Mouse (Mus musculus): ENCODE results near the gene Wnt9a. TPM values are rescaled to one million over a fixed set of nuclear protein-coding genes. Genes with fewer than 3 reads are reported as not detected.
A peak's percentile ranks its signal among the peaks of the same experiment; 100 is the strongest.

Gene Wnt9a
- polyA plus RNA-seq, 1 experiment from 2014 or later = 0.85 TPM

GRCm38 (mm10) chr11:59337955-59338735 lies 31.4 kb downstream of the Wnt9a start:
- no peak for ATAC-seq (ENCODE audit: low FRiP score, low TSS enrichment)
- H3K27me3 ChIP-seq (ENCODE audit: control insufficient read depth, insufficient read depth, low read length) = no peaks in the 10 kb centered on the region
- H3K27ac ChIP-seq (ENCODE audit: low read depth, low read length) = no peak overlapping the region
- 59% methylated on average over 13 of the region's 13 CpGs for WGBS
- H3K4me1 ChIP-seq (ENCODE audit: control insufficient read depth, insufficient read depth, low read length) = peaks cover 8% of the 10 kb centered on the region
- H3K4me3 ChIP-seq (ENCODE audit: low read length) = no peak overlapping the region
- H3K9ac ChIP-seq (ENCODE audit: low read depth, low read length) = no peak overlapping the region
- no peaks in the 10 kb centered on the region for H3K9me3 ChIP-seq (ENCODE audit: control insufficient read depth, low read length)
- H3K4me2 ChIP-seq (replicated peaks; ENCODE audit: low read depth, low read length) = no peak overlapping the region
- H3K36me3 ChIP-seq (ENCODE audit: control insufficient read depth, insufficient read depth, low read length) = no peaks in the 10 kb centered on the region

DNA sequence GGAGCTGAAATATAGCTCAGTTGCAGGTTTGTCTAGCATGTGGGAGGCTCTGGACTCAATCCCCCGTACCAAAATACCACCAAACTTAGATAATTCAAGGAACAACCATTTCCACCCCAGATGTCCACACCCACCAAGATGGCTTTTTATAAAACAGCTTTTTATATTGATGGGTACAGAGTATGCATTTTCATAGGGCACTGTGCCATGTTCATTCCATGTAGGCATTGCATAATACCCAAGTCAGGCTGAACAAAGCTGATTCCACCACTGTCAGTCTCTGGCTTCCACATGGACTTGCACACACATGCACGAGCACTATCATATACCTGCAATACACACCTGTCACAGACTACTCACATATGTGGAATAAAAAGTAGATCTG lies 32.0 kb downstream of the Wnt9a start:
- WGBS = 88% methylated on average over 2 of the region's 2 CpGs
- Histone ChIP-seq H3K36me3 (ENCODE audit: control insufficient read depth, insufficient read depth, low read length) (no peaks in the 10 kb centered on the region), H3K27ac (ENCODE audit: low read depth, low read length) (no peak overlapping the region), H3K4me1 (ENCODE audit: control insufficient read depth, insufficient read depth, low read length) (peaks cover 7% of the 10 kb centered on the region; the same call in 1 of the 2 replicates), H3K4me2 (replicated peaks; ENCODE audit: low read depth, low read length) (no peak overlapping the region), H3K4me3 (ENCODE audit: low read length) (no peak overlapping the region), H3K27me3 (ENCODE audit: control insufficient read depth, insufficient read depth, low read length) (no peaks in the 10 kb centered on the region), H3K9me3 (ENCODE audit: control insufficient read depth, low read length) (no peaks in the 10 kb centered on the region), H3K9ac (ENCODE audit: low read depth, low read length) (no peak overlapping the region)
- no peak for ATAC-seq (ENCODE audit: low FRiP score, low TSS enrichment)

GRCm38 (mm10) chr11:59342956-59343355 lies 36.2 kb downstream of the Wnt9a start:
- Histone ChIP-seq H3K4me2 (replicated peaks; ENCODE audit: low read depth, low read length) (no peak overlapping the region), H3K9me3 (ENCODE audit: control insufficient read depth, low read length) (0 out of 2 replicates have a peak, but pooled peaks cover 3% of the 10 kb centered on the region), H3K27me3 (ENCODE audit: control insufficient read depth, insufficient read depth, low read length) (no peaks in the 10 kb centered on the region), H3K36me3 (ENCODE audit: control insufficient read depth, insufficient read depth, low read length) (no peaks in the 10 kb centered on the region), H3K27ac (ENCODE audit: low read depth, low read length) (no peak overlapping the region), H3K4me3 (ENCODE audit: low read length) (no peak overlapping the region), H3K4me1 (ENCODE audit: control insufficient read depth, insufficient read depth, low read length) (0 out of 2 replicates have a peak, but pooled peaks cover 4% of the 10 kb centered on the region), H3K9ac (ENCODE audit: low read depth, low read length) (no peak overlapping the region; the same call in 1 of the 2 replicates)
- WGBS = 87% methylated on average over 5 of the region's 5 CpGs
- ATAC-seq (ENCODE audit: low FRiP score, low TSS enrichment) = no peak

DNA sequence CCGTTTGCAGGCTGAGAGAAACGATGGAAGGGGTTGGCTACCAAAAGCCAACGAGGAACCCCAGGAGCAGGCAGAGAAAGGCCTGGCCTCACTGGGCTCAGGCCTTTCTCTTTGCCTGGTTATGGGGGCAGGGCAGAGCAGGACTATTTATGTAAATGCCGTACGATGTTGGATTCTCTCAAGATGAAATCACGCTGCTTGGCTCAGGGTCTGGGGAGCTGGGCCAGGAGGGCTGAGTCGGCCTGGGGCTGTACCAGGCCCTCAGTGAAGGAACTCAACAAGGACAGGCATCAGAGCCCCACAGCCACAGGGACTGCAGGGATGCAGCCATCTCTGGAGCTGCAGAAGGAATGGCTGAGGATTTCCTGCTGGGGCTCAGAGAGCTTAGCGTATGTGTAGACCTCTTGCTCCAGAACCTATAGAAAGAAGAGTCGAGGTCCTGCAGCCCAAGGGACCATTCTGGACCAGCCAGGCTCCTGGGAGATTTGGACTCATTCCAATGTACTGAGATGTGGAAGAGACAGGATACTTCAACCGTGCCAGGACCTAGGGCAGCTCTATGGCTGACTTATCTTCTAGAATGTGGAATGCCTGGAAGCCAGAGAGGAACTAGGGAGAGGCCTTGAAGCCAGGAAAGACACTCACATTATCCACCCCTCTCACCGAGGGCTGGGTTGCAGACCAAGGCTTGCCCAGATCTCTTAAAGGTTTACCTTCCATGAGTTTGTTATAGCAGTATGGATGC lies 39.6 kb downstream of the Wnt9a start:
- H3K9me3 ChIP-seq (ENCODE audit: control insufficient read depth, low read length) = 0 out of 2 replicates have a peak, but pooled peaks cover 3% of the 10 kb centered on the region
- H3K27ac ChIP-seq (ENCODE audit: low read depth, low read length) = no peak overlapping the region
- no peak overlapping the region for H3K4me2 ChIP-seq (replicated peaks; ENCODE audit: low read depth, low read length)
- ATAC-seq (ENCODE audit: low FRiP score, low TSS enrichment) = no peak
- no peaks in the 10 kb centered on the region for H3K27me3 ChIP-seq (ENCODE audit: control insufficient read depth, insufficient read depth, low read length)
- H3K36me3 ChIP-seq (ENCODE audit: control insufficient read depth, insufficient read depth, low read length) = no peaks in the 10 kb centered on the region
- no peak overlapping the region for H3K4me3 ChIP-seq (ENCODE audit: low read length)
- no peak overlapping the region for H3K9ac ChIP-seq (ENCODE audit: low read depth, low read length)
- WGBS = 77% methylated on average over 11 of the region's 11 CpGs
- peaks cover 12% of the 10 kb centered on the region; the same call in 1 of the 2 replicates for H3K4me1 ChIP-seq (ENCODE audit: control insufficient read depth, insufficient read depth, low read length)

DNA sequence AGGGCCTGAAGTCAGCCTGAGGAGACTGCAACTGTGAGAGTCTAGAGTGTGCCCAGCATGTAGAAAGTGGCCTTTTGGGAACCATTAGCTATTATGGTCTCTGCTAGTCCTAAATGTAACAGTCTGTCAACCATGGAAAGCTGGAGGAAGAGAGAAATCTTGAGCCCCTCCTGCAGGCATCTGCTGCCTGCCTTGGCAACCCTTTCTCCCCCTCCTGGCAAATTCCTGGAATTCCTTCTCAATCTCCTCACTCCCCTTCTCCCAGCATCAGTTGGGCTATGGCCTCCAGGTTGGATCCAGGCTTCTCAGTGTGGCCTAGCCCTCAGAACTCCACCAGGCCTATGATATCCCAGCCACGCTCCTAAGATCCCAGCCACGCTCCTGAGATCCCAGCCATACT lies 43.6 kb downstream of the Wnt9a start:
- H3K4me2 ChIP-seq (replicated peaks; ENCODE audit: low read depth, low read length) = no peak overlapping the region

GRCm38 (mm10) chr11:59354793-59355192 lies 48.1 kb downstream of the Wnt9a start:
- no peak for ATAC-seq (ENCODE audit: low FRiP score, low TSS enrichment)
- WGBS = 86% methylated on average over 4 of the region's 4 CpGs
- Histone ChIP-seq H3K27me3 (ENCODE audit: control insufficient read depth, insufficient read depth, low read length) (no peaks in the 10 kb centered on the region), H3K9ac (ENCODE audit: low read depth, low read length) (no peak overlapping the region), H3K4me3 (ENCODE audit: low read length) (no peak overlapping the region), H3K9me3 (ENCODE audit: control insufficient read depth, low read length) (no peaks in the 10 kb centered on the region), H3K36me3 (ENCODE audit: control insufficient read depth, insufficient read depth, low read length) (no peaks in the 10 kb centered on the region), H3K4me2 (replicated peaks; ENCODE audit: low read depth, low read length) (no peak overlapping the region), H3K27ac (ENCODE audit: low read depth, low read length) (no peak overlapping the region), H3K4me1 (ENCODE audit: control insufficient read depth, insufficient read depth, low read length) (peaks cover 15% of the 10 kb centered on the region; the same call in 1 of the 2 replicates)

More for the DNA sequence above, 43.6 kb downstream of the Wnt9a start:
- 71% methylated on average over 2 of the region's 2 CpGs for WGBS
- Histone ChIP-seq H3K36me3 (ENCODE audit: control insufficient read depth, insufficient read depth, low read length) (no peaks in the 10 kb centered on the region), H3K4me1 (ENCODE audit: control insufficient read depth, insufficient read depth, low read length) (peaks cover 12% of the 10 kb centered on the region; the same call in 1 of the 2 replicates), H3K27me3 (ENCODE audit: control insufficient read depth, insufficient read depth, low read length) (no peaks in the 10 kb centered on the region), H3K4me3 (ENCODE audit: low read length) (no peak overlapping the region), H3K27ac (ENCODE audit: low read depth, low read length) (no peak overlapping the region), H3K9me3 (ENCODE audit: control insufficient read depth, low read length) (0 out of 2 replicates have a peak, but pooled peaks cover 3% of the 10 kb centered on the region), H3K9ac (ENCODE audit: low read depth, low read length) (no peak overlapping the region)
- no peak for ATAC-seq (ENCODE audit: low FRiP score, low TSS enrichment)

- ATAC-seq (ENCODE audit: low FRiP score, low TSS enrichment) = peak; percentile 86
- no peak overlapping the region for H3K4me3 ChIP-seq (ENCODE audit: low read length)
- no peak overlapping the region for H3K27ac ChIP-seq (ENCODE audit: low read depth, low read length)
- peaks cover 9% of the 10 kb centered on the region; the same call in 1 of the 2 replicates for H3K4me1 ChIP-seq (ENCODE audit: control insufficient read depth, insufficient read depth, low read length)
- H3K27me3 ChIP-seq (ENCODE audit: control insufficient read depth, insufficient read depth, low read length) = no peaks in the 10 kb centered on the region
- 0 out of 2 replicates have a peak overlapping the region, but pooled peaks have one; percentile 14 for H3K9ac ChIP-seq (ENCODE audit: low read depth, low read length)
- 12% methylated on average over 11 of the region's 11 CpGs for WGBS
- H3K4me2 ChIP-seq (replicated peaks; ENCODE audit: low read depth, low read length) = no peak overlapping the region
- H3K9me3 ChIP-seq (ENCODE audit: control insufficient read depth, low read length) = no peaks in the 10 kb centered on the region
- no peaks in the 10 kb centered on the region for H3K36me3 ChIP-seq (ENCODE audit: control insufficient read depth, insufficient read depth, low read length)
Measured at GRCm38 (mm10) chr11:59356874-59357289, 50.2 kb downstream of the Wnt9a start.

GRCm38 (mm10) chr11:59361291-59361690 lies 54.6 kb downstream of the Wnt9a start:
- Histone ChIP-seq H3K27ac (ENCODE audit: low read depth, low read length) (no peak overlapping the region), H3K9me3 (ENCODE audit: control insufficient read depth, low read length) (no peaks in the 10 kb centered on the region), H3K27me3 (ENCODE audit: control insufficient read depth, insufficient read depth, low read length) (no peaks in the 10 kb centered on the region), H3K4me2 (replicated peaks; ENCODE audit: low read depth, low read length) (no peak overlapping the region), H3K36me3 (ENCODE audit: control insufficient read depth, insufficient read depth, low read length) (no peaks in the 10 kb centered on the region), H3K4me3 (ENCODE audit: low read length) (no peak overlapping the region), H3K9ac (ENCODE audit: low read depth, low read length) (no peak overlapping the region), H3K4me1 (ENCODE audit: control insufficient read depth, insufficient read depth, low read length) (peaks cover 15% of the 10 kb centered on the region; the same call in 1 of the 2 replicates)
- 76% methylated on average over 9 of the region's 9 CpGs for WGBS
- no peak for ATAC-seq (ENCODE audit: low FRiP score, low TSS enrichment)

GRCm38 (mm10) chr11:59364007-59364406 lies 57.3 kb downstream of the Wnt9a start:
- no peak overlapping the region for H3K9ac ChIP-seq (ENCODE audit: low read depth, low read length)
- H3K4me1 ChIP-seq (ENCODE audit: control insufficient read depth, insufficient read depth, low read length) = 0 out of 2 replicates have a peak, but pooled peaks cover 6% of the 10 kb centered on the region
- no peaks in the 10 kb centered on the region for H3K36me3 ChIP-seq (ENCODE audit: control insufficient read depth, insufficient read depth, low read length)
- H3K27me3 ChIP-seq (ENCODE audit: control insufficient read depth, insufficient read depth, low read length) = no peaks in the 10 kb centered on the region
- H3K4me2 ChIP-seq (replicated peaks; ENCODE audit: low read depth, low read length) = no peak overlapping the region
- no peak for ATAC-seq (ENCODE audit: low FRiP score, low TSS enrichment)
- 83% methylated on average over 9 of the region's 9 CpGs for WGBS
- H3K4me3 ChIP-seq (ENCODE audit: low read length) = no peak overlapping the region
- H3K27ac ChIP-seq (ENCODE audit: low read depth, low read length) = no peak overlapping the region
- H3K9me3 ChIP-seq (ENCODE audit: control insufficient read depth, low read length) = no peaks in the 10 kb centered on the region
